Mouse (Mus musculus): Measurements from ENCODE around the gene Hlcs.
"Not testable (repeated sequence)": the region's sequence is repeated elsewhere in the genome, so short reads cannot be mapped to it uniquely, and the experiment has no call there.

Gene Hlcs

GRCm38 (mm10) chr16:94313229-94314030 is at the start of gene Hlcs:
TSS of gene Hlcs (minus strand) at chr16:94313571.
- DNase-seq (ENCODE audit: low spot score in 2 of 2) = peak; percentile 98

GRCm38 (mm10) chr16:94362174-94362873 is 49.0 kb upstream of the Hlcs start:
- peak in 1 of 2 experiments; percentile 39 for DNase-seq (ENCODE audit: low spot score in 2 of 2)

GRCm38 (mm10) chr16:94360578-94361350 is 47.4 kb upstream of the Hlcs start:
- DNase-seq (ENCODE audit: low spot score in 2 of 2) = no peak

- no peak for DNase-seq (ENCODE audit: low spot score in 2 of 2)
Measured at GRCm38 (mm10) chr16:94358091-94358490, 44.7 kb upstream of the Hlcs start.

GRCm38 (mm10) chr16:94356776-94357494 is 43.6 kb upstream of the Hlcs start:
- no peak for DNase-seq (ENCODE audit: low spot score in 2 of 2)

- no peak for DNase-seq (ENCODE audit: low spot score in 2 of 2)
Measured at GRCm38 (mm10) chr16:94356046-94356445, 42.7 kb upstream of the Hlcs start.

GRCm38 (mm10) chr16:94354450-94354849 is 41.1 kb upstream of the Hlcs start:
- DNase-seq (ENCODE audit: low spot score in 2 of 2) = no peak

GRCm38 (mm10) chr16:94350287-94350677 is 36.9 kb upstream of the Hlcs start:
- no peak for DNase-seq (ENCODE audit: low spot score in 2 of 2)

GRCm38 (mm10) chr16:94349588-94350286 is 36.4 kb upstream of the Hlcs start:
- peak in 1 of 2 experiments; percentile 16 for DNase-seq (ENCODE audit: low spot score in 2 of 2)

- no peak for DNase-seq (ENCODE audit: low spot score in 2 of 2)
Measured at GRCm38 (mm10) chr16:94348779-94349178, 35.4 kb upstream of the Hlcs start.

- DNase-seq (ENCODE audit: low spot score in 2 of 2) = no peak
Measured at GRCm38 (mm10) chr16:94347080-94347731, 33.8 kb upstream of the Hlcs start.

- no peak for DNase-seq (ENCODE audit: low spot score in 2 of 2)
Measured at GRCm38 (mm10) chr16:94345733-94346132, 32.4 kb upstream of the Hlcs start.

GRCm38 (mm10) chr16:94339164-94340160 is 26.1 kb upstream of the Hlcs start:
- DNase-seq (ENCODE audit: low spot score in 2 of 2) = not testable (repeated sequence)

GRCm38 (mm10) chr16:94335656-94336055 is 22.3 kb upstream of the Hlcs start:
- no peak for DNase-seq (ENCODE audit: low spot score in 2 of 2)

- peak in 1 of 2 experiments; percentile 47 for DNase-seq (ENCODE audit: low spot score in 2 of 2)
Measured at GRCm38 (mm10) chr16:94331886-94332252, 18.5 kb upstream of the Hlcs start.

- no peak for DNase-seq (ENCODE audit: low spot score in 2 of 2)
Measured at GRCm38 (mm10) chr16:94331233-94331885, 18.0 kb upstream of the Hlcs start.

- no peak for DNase-seq (ENCODE audit: low spot score in 2 of 2)
Measured at GRCm38 (mm10) chr16:94330429-94330828, 17.1 kb upstream of the Hlcs start.
